Mouse (Mus musculus) naive thymus-derived CD4-positive, alpha-beta T cell, adult 2 months (primary cell): ENCODE measurements around the gene Zfp771.

Source experiments
- DNase-seq: peaks from one replicate; pipeline ENCODE4 v3.0.0-alpha.2; 2011; ENCODE audit warnings: low read depth

The Zfp771 gene

DNA sequence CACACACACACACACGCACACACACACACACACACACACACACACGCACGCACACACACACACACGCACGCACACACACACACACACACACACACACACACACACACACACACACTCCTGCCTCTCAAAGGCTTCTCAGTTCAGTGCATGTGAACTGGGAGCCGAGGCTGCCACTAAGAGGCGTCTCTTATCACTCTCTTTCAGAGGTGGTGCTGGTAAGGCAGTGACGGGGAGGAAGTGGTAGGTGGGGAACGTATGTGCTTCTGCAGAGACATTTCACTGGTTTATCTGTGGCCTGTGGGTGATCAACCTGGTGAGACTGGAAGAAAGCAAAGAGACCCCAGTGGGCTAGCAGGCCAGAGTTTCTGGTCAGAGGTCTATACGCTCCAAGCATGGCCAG lies 41.1 kb downstream of the Zfp771 start:
- DNase-seq, result peak; percentile 90

- DNase-seq, result peak; percentile 86
Observed at GRCm38 (mm10) chr7:127287940-127288339, 43.9 kb downstream of the Zfp771 start.

DNA sequence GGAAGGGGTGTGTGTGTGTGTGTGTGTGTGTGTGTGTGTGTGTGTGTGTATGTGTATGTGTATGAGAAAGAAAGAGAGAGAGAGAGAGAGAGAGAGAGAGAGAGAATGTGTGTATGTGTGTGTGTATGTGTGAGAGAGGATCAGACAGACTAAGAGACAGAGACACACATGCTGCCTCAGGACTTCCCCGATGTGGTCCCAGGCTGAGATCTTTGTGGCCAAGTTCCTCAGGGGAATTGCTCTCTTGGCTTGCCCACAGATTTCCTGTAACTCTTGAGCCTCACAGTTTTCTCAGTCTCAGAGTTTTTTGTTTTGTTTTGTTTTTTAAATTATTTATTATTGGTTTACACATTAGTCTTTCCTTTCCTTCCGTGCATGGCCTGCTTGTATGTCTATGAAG lies 45.2 kb downstream of the Zfp771 start:
- peak; percentile 38 for DNase-seq

DNA sequence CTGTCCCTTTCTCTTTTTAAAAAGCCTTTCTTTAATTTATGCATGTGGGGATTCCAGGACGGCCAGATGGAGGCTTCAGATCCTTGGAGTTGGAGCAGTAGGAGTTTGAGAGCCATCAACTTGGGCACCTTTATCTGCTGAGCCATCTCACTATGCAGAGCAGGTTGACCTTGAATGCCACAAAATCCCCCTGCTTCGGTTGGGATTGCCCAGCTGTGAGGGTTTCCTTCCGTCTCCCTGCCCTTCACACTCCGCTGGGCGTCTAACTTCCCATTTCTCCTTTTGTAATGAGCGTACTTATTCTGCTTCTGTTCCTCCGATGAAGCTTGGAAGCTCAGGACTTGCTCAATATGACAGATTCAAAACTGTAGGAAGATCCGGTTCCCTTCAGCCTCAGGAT lies 46.1 kb downstream of the Zfp771 start:
- DNase-seq, result no peak

- peak; percentile 86 for DNase-seq
Observed at GRCm38 (mm10) chr7:127296098-127296497, 52.0 kb downstream of the Zfp771 start, which contains the start of gene Itgal. TSS of gene Itgal (plus strand) at chr7:127296260.

- peak; percentile 41 for DNase-seq
Observed at GRCm38 (mm10) chr7:127296786-127297555, 52.9 kb downstream of the Zfp771 start.

DNA sequence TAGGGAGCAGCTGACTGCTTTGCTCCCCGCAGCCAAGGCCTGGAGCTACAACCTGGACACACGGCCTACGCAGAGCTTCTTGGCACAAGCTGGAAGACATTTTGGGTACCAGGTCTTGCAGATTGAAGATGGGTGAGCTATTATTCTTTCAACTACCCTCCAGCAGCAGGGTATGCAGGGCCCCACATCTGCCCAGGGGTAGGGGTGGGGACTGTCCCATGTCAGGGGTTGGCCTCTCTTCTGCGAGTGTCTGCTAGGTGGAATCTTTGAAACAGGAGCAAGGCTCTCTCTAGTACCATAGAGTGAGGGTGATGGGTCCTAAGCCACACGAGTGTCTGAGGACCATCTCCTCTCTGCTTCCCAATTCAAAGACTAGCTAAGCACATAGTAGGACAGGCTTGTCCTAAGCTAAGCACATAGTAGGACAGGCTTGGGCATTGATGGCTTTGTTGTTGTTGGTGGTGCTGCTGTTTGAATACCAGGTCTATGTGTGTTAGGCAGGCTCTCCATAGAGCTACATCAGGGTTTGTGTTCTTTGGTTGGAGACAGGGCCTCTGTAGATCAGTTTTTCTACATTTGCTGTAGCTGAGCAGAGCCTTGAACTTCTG lies 53.6 kb downstream of the Zfp771 start:
- DNase-seq, result peak; percentile 38
